Mouse (Mus musculus) testis, postnatal 10 days (tissue): Measurements from ENCODE around the gene Fsip1.

ENCODE experiments used
- DNase-seq: peaks from one replicate; pipeline ENCODE4 v3.0.0; 2021; ENCODE audit warnings: low spot score

Fsip1 gene

DNA sequence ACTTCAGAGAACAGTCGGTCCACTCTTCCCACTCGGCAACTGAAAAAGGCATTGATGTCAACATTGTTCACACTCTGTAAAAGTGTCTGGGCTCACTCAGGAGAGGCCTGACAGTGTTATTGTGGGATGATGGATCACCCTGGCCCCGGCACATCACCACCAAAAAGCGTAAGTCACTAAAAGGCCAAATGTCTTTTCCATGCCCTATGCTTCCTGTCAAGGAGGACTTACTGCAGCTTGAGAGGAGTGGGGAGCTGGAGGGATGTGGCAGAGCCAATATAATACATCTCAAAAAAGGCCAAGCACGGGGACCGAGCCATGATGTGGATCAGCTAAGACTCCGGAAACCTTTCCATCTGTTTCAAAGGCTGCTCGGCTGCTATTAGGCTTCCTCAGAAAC, 2.2 kb downstream of the Fsip1 start:
- no peak for DNase-seq

DNA sequence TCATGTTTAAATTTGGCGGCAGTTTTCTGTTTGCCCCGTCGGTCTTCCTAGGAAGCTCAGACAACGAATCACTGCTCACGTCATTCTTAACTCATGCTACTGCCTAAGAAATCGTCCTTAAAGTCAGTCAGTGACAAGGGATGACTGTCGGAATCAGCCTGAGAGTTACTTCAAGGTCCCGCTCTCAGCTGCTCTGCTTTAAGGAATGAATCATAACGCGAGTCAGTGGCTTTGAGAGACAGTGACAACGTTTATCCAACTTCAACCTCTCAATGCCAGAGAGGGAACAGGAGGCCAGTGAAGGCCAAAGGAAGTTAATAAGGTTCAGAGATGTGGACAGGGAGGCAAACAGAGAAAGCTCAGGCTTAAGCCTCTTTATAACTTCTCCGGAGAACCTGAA, 7.8 kb downstream of the Fsip1 start:
- DNase-seq = no peak

DNA sequence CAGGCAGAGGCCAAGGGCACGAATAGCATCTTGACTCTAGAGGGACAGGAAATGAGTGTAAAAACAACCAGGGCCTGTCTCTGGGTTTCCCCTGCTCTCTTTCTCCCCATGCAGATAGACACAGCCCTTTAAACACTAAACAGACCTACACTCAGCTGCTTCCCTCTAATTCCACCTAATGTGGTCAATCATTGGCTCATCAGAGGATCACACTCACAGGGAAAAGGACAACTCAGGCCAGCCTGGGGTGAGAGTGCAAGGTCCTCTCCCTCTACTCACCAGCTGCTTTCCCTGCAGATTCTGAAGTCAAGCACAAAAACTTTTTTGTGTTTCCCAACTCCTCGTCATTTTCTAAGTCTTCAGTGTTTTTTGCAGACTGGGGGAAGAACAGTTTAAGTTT, 8.8 kb downstream of the Fsip1 start:
- DNase-seq = no peak

DNA sequence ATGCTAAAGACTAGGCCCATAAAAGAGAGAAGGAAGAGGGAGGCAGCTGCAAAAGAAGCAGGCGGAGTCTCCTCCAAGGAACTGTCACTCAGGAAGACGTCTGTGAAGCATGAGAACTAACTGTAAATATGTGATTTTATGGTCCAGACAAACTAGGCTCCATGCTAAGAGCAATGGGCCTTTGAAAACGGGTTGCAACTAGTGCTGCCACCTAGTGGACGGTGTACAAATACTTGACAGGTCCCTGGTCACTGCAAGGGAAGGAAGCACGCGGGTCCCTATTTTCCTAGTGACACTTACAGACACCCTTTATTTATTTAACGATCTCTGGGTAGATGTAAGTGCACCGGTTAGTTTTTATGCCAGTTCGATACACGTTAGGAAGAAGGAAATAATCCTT, 10.9 kb downstream of the Fsip1 start:
- DNase-seq = peak; percentile 86

GRCm38 (mm10) chr2:118236196-118236595, 20.6 kb downstream of the Fsip1 start:
- DNase-seq = no peak

DNA sequence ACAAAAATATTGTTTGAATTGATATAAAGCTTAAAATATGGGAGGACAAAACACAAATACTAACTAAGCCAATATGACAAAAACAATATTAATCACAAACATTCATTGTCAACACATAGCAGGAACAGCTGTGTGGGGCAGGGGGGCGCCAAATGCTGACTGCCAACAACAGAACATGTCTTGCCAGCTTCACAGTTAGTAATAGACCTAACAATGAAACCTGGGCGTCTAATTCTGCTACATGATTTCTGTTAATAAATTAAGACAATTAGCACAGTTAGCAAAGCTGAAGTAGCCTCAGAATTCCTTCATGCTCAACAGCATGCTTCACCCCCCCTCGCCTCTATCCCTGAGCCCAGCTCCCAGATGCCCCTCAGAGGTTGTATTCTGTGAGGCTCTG, 21.2 kb downstream of the Fsip1 start:
- DNase-seq = no peak

DNA sequence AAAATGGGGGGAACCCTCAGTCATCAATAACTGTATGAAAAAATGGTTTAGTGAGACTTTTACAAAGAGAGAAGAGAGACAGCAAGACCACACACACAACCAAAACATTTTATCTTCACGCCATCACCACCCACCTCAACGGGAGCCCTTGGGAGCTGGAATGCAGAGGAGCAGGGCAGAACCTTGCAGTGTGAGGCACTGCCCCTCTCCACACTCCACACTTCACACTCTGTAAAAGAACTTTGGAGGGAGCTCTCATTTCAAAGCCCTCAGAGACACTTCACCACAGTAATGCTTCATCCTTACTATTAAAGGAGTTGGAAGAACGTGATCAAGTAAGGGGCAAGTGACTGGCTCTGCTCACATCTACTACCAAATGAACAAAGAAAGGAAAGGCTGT, 26.2 kb downstream of the Fsip1 start:
- DNase-seq = no peak

DNA sequence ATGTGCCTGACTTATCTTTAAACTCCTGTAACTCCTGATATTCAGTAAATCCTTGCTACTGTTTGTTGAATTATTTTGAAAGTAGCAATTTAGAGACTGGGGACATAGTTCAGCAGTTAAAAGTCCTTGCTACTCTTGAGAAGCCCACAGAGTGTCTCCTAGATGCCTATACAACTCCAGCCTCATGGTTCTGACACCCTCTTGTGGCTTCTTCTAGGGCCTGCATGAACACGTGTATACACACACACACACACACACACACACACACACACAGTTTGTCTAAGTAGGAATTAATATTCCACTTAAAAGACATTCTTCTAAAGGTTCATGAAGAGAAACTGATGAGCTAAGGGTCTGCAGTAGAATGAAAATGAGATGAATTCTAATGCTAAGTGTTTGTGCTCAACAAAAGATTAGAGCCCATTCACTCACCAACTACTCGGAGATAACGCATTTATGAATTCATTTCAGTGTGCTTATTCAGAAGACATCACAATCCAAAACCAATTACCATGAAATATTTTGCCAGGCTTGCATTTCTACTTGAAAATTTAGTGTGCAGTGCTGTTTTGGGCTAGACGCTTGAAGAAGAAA, 28.2 kb downstream of the Fsip1 start:
- DNase-seq = no peak

DNA sequence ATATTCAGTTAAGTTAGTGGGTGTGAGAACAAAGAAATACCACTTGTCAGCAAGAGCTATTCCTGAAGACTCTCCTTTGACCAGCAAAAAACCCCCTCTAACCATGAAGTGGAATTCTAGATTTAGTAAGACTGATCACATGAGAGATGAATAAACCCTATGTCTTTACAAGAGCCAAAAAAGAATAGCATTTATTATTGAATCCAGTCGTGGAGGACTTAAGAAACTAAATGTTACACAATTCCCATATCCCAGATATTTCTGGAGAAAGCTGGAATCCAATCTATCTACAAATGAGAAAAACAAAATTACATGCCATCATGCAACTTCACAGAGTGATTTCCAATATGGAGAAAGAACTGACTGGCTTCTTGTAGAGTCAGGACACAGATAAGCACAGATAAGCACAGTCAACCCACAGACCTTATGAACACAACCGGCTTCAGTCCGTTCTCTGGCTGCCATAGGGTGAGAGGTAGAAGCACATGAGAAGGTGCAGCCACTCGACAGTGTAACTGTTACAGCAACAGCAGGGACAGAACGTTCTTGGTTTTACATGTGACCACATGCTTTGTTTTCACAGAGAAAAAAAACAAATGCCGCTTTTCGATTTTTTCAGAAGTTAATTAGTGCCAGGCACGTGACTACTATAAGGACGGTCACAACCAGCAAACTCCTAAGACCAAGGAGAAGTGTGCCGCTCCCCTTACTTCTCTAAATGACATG, 31.3 kb downstream of the Fsip1 start:
- no peak for DNase-seq

DNA sequence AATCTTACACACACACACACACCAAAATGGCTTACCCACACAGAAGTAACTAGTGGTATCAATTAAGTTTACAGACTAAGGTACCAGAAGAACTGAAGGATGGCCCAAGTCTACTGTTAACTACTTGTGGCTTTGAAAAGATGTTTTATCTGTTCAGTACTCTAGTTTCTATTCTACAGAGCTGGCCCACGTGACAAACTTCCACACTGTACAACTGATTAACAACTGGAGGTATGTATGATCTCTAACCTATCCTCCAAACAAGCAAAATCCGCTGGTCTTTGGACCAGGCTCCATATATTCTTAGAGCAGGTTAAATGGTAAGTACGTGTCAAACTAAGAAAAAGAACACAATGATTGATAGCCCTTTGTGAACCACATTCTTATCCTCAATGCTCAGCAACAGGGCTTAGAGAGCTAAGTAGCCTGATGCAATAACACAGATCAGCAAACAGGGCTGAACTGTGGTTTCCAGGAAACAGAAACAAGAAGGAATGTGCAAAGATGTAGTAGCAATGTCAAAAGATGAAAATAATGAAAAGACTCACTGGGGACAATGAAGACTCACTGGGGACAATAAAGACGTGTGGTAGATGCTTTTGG, 38.7 kb downstream of the Fsip1 start:
- DNase-seq = no peak

DNA sequence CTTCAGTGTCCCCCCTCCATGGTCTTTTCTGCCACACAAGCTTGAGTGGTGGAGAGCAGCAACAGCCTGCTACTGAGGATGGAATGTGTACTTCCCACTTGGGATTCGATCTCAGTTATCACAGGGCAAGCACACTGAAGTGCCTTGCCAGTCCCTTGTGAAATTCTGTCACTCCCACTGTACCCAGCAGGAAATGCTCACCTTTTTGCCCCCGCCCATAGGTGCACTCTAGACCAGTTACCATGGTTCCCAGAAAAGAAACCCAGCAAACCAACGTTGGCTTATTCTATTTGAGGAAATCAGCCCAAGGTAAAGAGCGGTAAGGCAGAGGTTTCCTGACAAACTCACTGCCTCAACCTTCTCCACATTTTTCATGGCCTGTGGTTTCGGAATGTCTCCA, 47.1 kb downstream of the Fsip1 start:
- DNase-seq = no peak

GRCm38 (mm10) chr2:118208651-118209050, 48.1 kb downstream of the Fsip1 start:
- no peak for DNase-seq

GRCm38 (mm10) chr2:118205991-118206585, 50.7 kb downstream of the Fsip1 start:
- DNase-seq = no peak

DNA sequence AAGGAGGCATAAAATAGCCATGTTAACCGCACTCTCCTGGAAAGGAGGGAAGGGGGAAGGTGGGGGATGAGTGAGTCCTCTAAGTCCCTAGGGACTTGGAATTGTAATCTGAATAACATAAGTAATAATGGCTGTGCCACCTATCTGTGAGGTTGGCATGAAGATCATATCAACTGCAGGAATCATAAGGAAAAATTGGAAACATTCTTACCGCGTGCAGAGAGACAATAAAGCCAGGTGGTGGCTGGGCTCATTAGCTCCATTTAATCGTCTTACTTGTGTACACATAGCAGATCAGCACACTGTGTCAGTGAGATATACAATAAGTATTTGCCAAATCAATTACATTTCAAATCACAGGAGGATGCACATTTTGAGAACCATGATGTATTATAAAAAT, 52.1 kb downstream of the Fsip1 start:
- DNase-seq = no peak

DNA sequence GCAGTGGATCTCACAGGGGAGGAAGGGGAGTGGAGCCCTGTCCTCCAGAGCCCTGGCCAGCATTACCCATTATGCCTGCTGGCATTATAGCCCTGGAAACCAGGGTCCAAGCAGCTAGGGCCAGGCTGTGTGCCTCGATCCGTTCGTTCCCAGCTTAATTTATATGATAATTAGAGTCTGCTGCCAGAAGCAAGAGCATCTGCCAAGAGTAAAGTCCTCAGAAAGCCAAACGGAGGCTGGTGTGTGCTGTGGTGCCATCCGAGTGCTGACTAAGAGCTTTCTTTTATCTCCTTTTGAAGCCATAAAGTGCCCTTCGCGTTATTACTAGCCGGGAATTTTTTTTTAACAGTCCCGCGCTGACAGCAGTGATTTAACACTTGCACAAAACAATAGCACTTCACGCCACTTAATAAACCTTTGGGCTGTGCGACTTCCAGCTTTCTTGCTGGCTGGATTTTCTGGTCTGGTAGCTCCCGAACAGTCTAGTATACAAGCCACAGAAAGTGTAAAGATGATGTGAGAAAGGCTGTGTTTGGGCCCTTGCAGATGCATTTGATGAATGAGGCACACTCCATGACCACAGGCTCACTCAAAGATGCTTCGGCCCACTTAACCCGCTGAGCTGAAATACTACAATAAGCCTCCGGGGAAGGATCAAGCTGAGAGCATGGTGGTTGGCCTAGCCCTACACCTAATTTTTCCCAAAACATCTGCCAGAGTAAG, 52.9 kb downstream of the Fsip1 start:
- DNase-seq = no peak

DNA sequence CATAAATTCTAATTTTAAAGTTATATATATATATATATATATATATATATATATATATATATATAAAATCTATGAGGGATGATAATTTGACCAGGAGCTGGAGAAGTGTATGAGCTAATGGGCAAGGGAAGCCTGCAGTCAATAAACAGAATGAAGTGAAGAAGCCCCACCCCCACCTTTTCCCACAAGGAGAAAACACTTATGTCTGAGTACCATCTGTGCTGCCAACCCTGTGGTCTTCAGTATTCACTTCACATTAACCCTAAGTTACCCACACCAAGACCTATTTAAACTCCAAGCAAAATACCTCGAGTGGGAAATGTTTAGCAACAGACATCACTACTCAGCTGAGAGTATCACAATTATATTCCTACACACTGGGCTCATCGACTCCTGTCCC, 53.8 kb downstream of the Fsip1 start:
- DNase-seq = no peak

DNA sequence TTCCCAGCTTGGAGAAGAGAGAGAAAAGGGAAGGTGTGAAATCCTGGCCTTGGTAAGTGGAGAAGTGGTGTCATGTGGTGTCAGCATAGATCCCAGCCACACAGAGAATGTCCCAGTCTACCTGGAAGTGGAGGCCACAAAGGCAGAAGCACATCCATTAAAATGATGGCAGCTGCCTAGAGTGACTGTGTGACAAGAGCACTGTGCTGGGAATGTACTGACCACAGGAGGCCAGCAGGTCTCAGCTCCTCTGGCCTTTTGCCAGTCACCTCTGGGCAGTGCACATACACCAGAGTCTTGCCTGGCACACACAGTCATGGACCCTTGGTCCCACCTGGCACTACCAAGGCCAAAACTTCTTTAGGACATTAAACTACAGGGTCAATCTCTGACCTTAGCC, 54.8 kb downstream of the Fsip1 start:
- DNase-seq = no peak

DNA sequence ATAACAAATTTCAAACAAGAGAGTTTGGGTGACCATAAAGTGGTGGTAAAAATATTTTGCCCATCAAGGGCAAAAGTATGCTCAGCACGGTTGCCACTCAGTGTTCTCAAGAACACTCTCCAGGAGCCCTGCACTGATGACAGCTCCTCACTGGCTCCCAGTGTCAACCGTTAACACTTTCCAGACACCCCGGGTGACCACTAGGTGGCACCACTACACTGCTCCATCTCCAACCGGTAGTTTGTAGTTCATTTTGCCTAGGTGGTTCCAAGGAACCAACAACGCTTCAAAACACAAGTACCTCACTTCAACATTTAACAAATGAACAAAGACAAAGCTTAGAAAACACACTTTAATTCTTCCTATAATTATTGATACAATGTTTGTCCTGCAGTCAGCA, 56.9 kb downstream of the Fsip1 start:
- DNase-seq = peak; percentile 84

GRCm38 (mm10) chr2:118196966-118197365, 59.8 kb downstream of the Fsip1 start:
- no peak for DNase-seq

- no peak for DNase-seq
These were observed 74.6 kb downstream of the Fsip1 start for GRCm38 (mm10) chr2:118182136-118182535.

DNA sequence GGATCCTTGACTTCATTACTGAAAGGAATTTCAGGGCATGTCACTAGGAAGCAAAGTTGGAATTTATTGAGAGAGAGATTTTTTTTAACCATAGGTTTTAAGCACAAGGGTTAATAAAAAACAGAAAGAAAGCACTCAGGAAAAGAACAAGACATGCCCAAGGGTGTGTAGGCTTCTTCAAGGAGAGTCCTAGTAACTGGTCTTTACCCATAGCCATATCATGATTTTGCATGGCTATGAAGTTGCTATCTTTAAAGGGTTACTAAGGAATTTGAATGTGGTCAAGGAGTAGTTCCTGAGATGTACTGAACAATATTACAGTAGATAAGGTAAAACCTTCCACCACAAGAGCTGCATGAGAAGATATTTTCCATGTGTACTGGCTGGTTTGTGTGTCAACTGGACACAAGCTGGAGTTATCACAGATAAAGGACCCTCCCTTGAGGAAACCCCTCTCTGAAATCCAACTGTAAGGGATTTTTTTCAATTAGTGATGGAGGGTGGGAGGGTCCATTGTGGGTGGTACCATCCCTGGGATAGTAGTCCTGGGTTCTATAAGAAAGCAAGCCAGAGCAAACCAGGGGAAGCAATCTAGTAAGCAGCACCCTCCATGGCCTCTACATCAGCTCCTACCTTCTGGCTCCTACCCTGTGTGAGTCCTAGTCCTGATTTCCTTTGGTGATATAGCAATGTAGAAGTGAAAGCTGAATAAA, 76.7 kb downstream of the Fsip1 start:
- DNase-seq = no peak

DNA sequence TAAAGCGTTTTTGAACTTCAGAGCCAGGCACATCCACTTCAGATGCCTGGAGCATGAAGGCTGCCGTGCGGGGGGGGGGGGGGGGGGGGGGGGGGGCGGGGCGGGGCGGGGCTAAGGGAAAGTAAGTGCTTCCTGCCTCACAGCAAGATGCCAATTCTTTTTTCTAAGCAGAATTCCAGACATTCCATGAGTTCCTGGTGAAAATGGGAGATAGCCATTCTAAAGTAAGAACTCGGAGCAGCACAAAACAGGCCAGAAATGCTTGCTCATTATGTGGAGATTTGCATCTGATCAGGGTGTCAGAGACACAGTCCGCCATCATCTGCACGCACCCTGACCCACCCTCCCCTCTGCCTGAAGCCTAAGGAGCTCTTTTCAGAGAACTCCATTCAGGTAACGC, 77.3 kb downstream of the Fsip1 start:
- no peak for DNase-seq
